Mouse (Mus musculus) cerebellum, adult 2 months (tissue): ENCODE results near the gene Snd1. TPM values are rescaled to one million over a fixed set of nuclear protein-coding genes. Genes with fewer than 3 reads are reported as not detected.

Experiments used
- DNase-seq, 2 experiments: peaks; one replicate each; pipeline ENCODE4 v3.0.0; 2021
- H3K27ac ChIP-seq: fragments of 200-500 bp; 2 replicates; pipeline ENCODE4 v1.5.1; 2012; ENCODE audit warnings: low read length, control low read depth, inconsistent platforms; ENCODE audit not compliant: insufficient read depth
- H3K27me3 ChIP-seq: fragments of 200-500 bp; 2 replicates; pipeline ENCODE4 v1.6.1; 2012; ENCODE audit warnings: inconsistent platforms, mild to moderate bottlenecking, low read length, moderate library complexity; ENCODE audit not compliant: control insufficient read depth, insufficient read depth
- H3K4me1 ChIP-seq: fragments of 200-500 bp; 2 replicates; pipeline ENCODE4 v1.6.1; 2011; ENCODE audit warnings: low read length; ENCODE audit not compliant: control insufficient read depth, insufficient read depth
- H3K4me3 ChIP-seq: fragments of 200-500 bp; replicated peaks from 2 replicates; pipeline ENCODE3; 2011; ENCODE audit warnings: mild to moderate bottlenecking, low read depth, low read length, control low read depth; ENCODE audit not compliant: insufficient read depth
- CTCF ChIP-seq: fragments of 200-500 bp; IDR thresholded peaks from 2 replicates; pipeline ENCODE4 v1.5.1; 2011; ENCODE audit warnings: low read depth, mild to moderate bottlenecking, control low read depth, low read length, moderate library complexity, borderline replicate concordance; ENCODE audit not compliant: insufficient read depth
- POLR2A ChIP-seq: fragments of 200-500 bp; IDR thresholded peaks from 2 replicates; pipeline ENCODE4 v1.6.1; 2011; ENCODE audit warnings: low read length, control low read depth, borderline replicate concordance; ENCODE audit not compliant: insufficient read depth
- WGBS: fragments of 180-500 bp; shearing (Covaris S2); methylation state at CpG from one replicate; pipeline ENCODE4 v1.1.7; 2018; 5-methylcytosine and 5-hydroxymethylcytosine counted together
- polyA plus RNA-seq: library from polyadenylated mRNA; depleted of rRNA; stranded (reverse); fragments of >200 nt; gene quantifications from 2 replicates; pipeline ENCODE4 v1.2.3, GENCODE M21; 2012

The Snd1 gene
- polyA plus RNA-seq, 1 experiment, result 57.0 TPM

GRCm38 (mm10) chr6:28819509-28820358 is 344.8 kb downstream of the Snd1 start:
- 27% methylated on average over 13 of the region's 13 CpGs for WGBS

GRCm38 (mm10) chr6:28822296-28822695 is 347.4 kb downstream of the Snd1 start:
- Histone ChIP-seq H3K4me1 (peaks cover 56% of the 10 kb centered on the region), H3K27ac (no peak overlapping the region), H3K27me3 (no peaks in the 10 kb centered on the region), H3K4me3 (no peak overlapping the region)
- WGBS, result 47% methylated on average over 3 of the region's 3 CpGs
- no peak for TF ChIP-seq CTCF
- no peak for TF ChIP-seq POLR2A
- DNase-seq, result no peak

More at GRCm38 (mm10) chr6:28819509-28820358, 344.8 kb downstream of the Snd1 start:
- H3K27me3 ChIP-seq, result no peaks in the 10 kb centered on the region
- DNase-seq, result no peak
- peaks cover 63% of the 10 kb centered on the region for H3K4me1 ChIP-seq
- no peak for TF ChIP-seq POLR2A
- TF ChIP-seq CTCF, result no peak
- H3K27ac ChIP-seq, result peak overlapping the region; percentile 25; the same call in 1 of the 2 replicates
- no peak overlapping the region for H3K4me3 ChIP-seq

GRCm38 (mm10) chr6:28823375-28823774 is 348.4 kb downstream of the Snd1 start:
- Histone ChIP-seq H3K4me1 (peaks cover 47% of the 10 kb centered on the region), H3K27me3 (no peaks in the 10 kb centered on the region), H3K27ac (no peak overlapping the region), H3K4me3 (no peak overlapping the region)
- 73% methylated on average over 3 of the region's 3 CpGs for WGBS
- no peak for TF ChIP-seq POLR2A
- TF ChIP-seq CTCF, result no peak
- DNase-seq, result peak in 1 of 2 experiments; percentile 2

GRCm38 (mm10) chr6:28823802-28824201 is 348.9 kb downstream of the Snd1 start:
- TF ChIP-seq POLR2A (no peak), CTCF (no peak)
- H3K4me1 ChIP-seq, result peaks cover 45% of the 10 kb centered on the region
- no peak overlapping the region for H3K4me3 ChIP-seq
- DNase-seq, result peak in 1 of 2 experiments; percentile 6
- H3K27ac ChIP-seq, result no peak overlapping the region
- 78% methylated on average over 5 of the region's 5 CpGs for WGBS
- H3K27me3 ChIP-seq, result no peaks in the 10 kb centered on the region

- no peak overlapping the region for H3K27ac ChIP-seq
Measured at GRCm38 (mm10) chr6:28825894-28826293, 351.0 kb downstream of the Snd1 start.

GRCm38 (mm10) chr6:28826689-28827389 is 351.9 kb downstream of the Snd1 start:
- 10% methylated on average over 9 of the region's 9 CpGs for WGBS
- no peak for DNase-seq
- peak overlapping the region; percentile 60 for H3K4me3 ChIP-seq
- H3K27me3 ChIP-seq, result no peaks in the 10 kb centered on the region
- peak overlapping the region; percentile 68 for H3K27ac ChIP-seq
- peaks cover 28% of the 10 kb centered on the region for H3K4me1 ChIP-seq
- TF ChIP-seq POLR2A (no peak), CTCF (no peak; the same call in 1 of the 2 replicates)

More at GRCm38 (mm10) chr6:28825894-28826293, 351.0 kb downstream of the Snd1 start:
- no peaks in the 10 kb centered on the region for H3K27me3 ChIP-seq
- peaks cover 29% of the 10 kb centered on the region for H3K4me1 ChIP-seq
- no peak for DNase-seq
- TF ChIP-seq CTCF (no peak), POLR2A (no peak)
- no peak overlapping the region for H3K4me3 ChIP-seq
- 38% methylated on average over 3 of the region's 3 CpGs for WGBS

- no peaks in the 10 kb centered on the region for H3K27me3 ChIP-seq
- TF ChIP-seq POLR2A (no peak), CTCF (no peak)
- peak overlapping the region; percentile 60 for H3K4me3 ChIP-seq
- 2% methylated on average over 3 of the region's 3 CpGs for WGBS
- peaks cover 28% of the 10 kb centered on the region for H3K4me1 ChIP-seq
- peak; percentile 55 to 58 for DNase-seq
- H3K27ac ChIP-seq, result peak overlapping the region; percentile 68
Measured at GRCm38 (mm10) chr6:28827565-28827964, 352.6 kb downstream of the Snd1 start.
